Mouse (Mus musculus): ENCODE measurements around the gene Fam19a2. TPM values are rescaled to one million over a fixed set of nuclear protein-coding genes. Genes with fewer than 3 reads are reported as not detected.

The Fam19a2 gene
- polyA plus RNA-seq, 1 experiment = not detected

GRCm38 (mm10) chr10:123572342-123573070 is 308.7 kb downstream of the Fam19a2 start:
- H3K4me3 ChIP-seq (ENCODE audit: insufficient read depth, low read depth, low read length) = no peak overlapping the region
- no peak overlapping the region for H3K27ac ChIP-seq (replicated peaks; ENCODE audit: low read depth, low read length)
- H3K4me1 ChIP-seq (ENCODE audit: control insufficient read depth, insufficient read depth, insufficient read length, low read length) = no peaks in the 10 kb centered on the region

- H3K27ac ChIP-seq (replicated peaks; ENCODE audit: low read depth, low read length) = no peak overlapping the region
- no peak overlapping the region for H3K4me3 ChIP-seq (ENCODE audit: insufficient read depth, low read depth, low read length)
- no peaks in the 10 kb centered on the region for H3K4me1 ChIP-seq (ENCODE audit: control insufficient read depth, insufficient read depth, insufficient read length, low read length)
These were observed 314.0 kb downstream of the Fam19a2 start for GRCm38 (mm10) chr10:123577823-123578222.

- Histone ChIP-seq H3K27ac (replicated peaks; ENCODE audit: low read depth, low read length) (no peak overlapping the region), H3K4me1 (ENCODE audit: control insufficient read depth, insufficient read depth, insufficient read length, low read length) (no peaks in the 10 kb centered on the region), H3K4me3 (ENCODE audit: insufficient read depth, low read depth, low read length) (no peak overlapping the region)
These were observed 315.2 kb downstream of the Fam19a2 start for GRCm38 (mm10) chr10:123579012-123579411.

- H3K27ac ChIP-seq (replicated peaks; ENCODE audit: low read depth, low read length) = no peak overlapping the region
- no peak overlapping the region for H3K4me3 ChIP-seq (ENCODE audit: insufficient read depth, low read depth, low read length)
- H3K4me1 ChIP-seq (ENCODE audit: control insufficient read depth, insufficient read depth, insufficient read length, low read length) = no peaks in the 10 kb centered on the region
These were observed 331.2 kb downstream of the Fam19a2 start for GRCm38 (mm10) chr10:123595043-123595442.

- Histone ChIP-seq H3K27ac (replicated peaks; ENCODE audit: low read depth, low read length) (no peak overlapping the region), H3K4me1 (ENCODE audit: control insufficient read depth, insufficient read depth, insufficient read length, low read length) (no peaks in the 10 kb centered on the region), H3K4me3 (ENCODE audit: insufficient read depth, low read depth, low read length) (no peak overlapping the region)
These were observed 333.3 kb downstream of the Fam19a2 start for GRCm38 (mm10) chr10:123597059-123597458.

- H3K4me3 ChIP-seq (ENCODE audit: insufficient read depth, low read depth, low read length) = no peak overlapping the region
- H3K27ac ChIP-seq (replicated peaks; ENCODE audit: low read depth, low read length) = no peak overlapping the region
- H3K4me1 ChIP-seq (ENCODE audit: control insufficient read depth, insufficient read depth, insufficient read length, low read length) = no peaks in the 10 kb centered on the region
These were observed 341.9 kb downstream of the Fam19a2 start for GRCm38 (mm10) chr10:123605671-123606070.

- H3K27ac ChIP-seq (replicated peaks; ENCODE audit: low read depth, low read length) = no peak overlapping the region
- H3K4me1 ChIP-seq (ENCODE audit: control insufficient read depth, insufficient read depth, insufficient read length, low read length) = no peaks in the 10 kb centered on the region
- no peak overlapping the region for H3K4me3 ChIP-seq (ENCODE audit: insufficient read depth, low read depth, low read length)
These were observed 362.9 kb downstream of the Fam19a2 start for GRCm38 (mm10) chr10:123626691-123627090.

- Histone ChIP-seq H3K27ac (replicated peaks; ENCODE audit: low read depth, low read length) (no peak overlapping the region), H3K4me1 (ENCODE audit: control insufficient read depth, insufficient read depth, insufficient read length, low read length) (no peaks in the 10 kb centered on the region), H3K4me3 (ENCODE audit: insufficient read depth, low read depth, low read length) (no peak overlapping the region)
These were observed 365.5 kb downstream of the Fam19a2 start for GRCm38 (mm10) chr10:123629248-123629744.

- H3K4me1 ChIP-seq (ENCODE audit: control insufficient read depth, insufficient read depth, insufficient read length, low read length) = no peaks in the 10 kb centered on the region
These were observed 368.2 kb downstream of the Fam19a2 start for GRCm38 (mm10) chr10:123632029-123632428.

GRCm38 (mm10) chr10:123636655-123637054 is 372.9 kb downstream of the Fam19a2 start:
- no peaks in the 10 kb centered on the region for H3K4me1 ChIP-seq (ENCODE audit: control insufficient read depth, insufficient read depth, insufficient read length, low read length)
- H3K4me3 ChIP-seq (ENCODE audit: insufficient read depth, low read depth, low read length) = no peak overlapping the region
- no peak overlapping the region for H3K27ac ChIP-seq (replicated peaks; ENCODE audit: low read depth, low read length)

More at GRCm38 (mm10) chr10:123632029-123632428, 368.2 kb downstream of the Fam19a2 start:
- Histone ChIP-seq H3K4me3 (ENCODE audit: insufficient read depth, low read depth, low read length) (no peak overlapping the region), H3K27ac (replicated peaks; ENCODE audit: low read depth, low read length) (no peak overlapping the region)

GRCm38 (mm10) chr10:123637496-123637895 is 373.7 kb downstream of the Fam19a2 start:
- H3K4me1 ChIP-seq (ENCODE audit: control insufficient read depth, insufficient read depth, insufficient read length, low read length) = no peaks in the 10 kb centered on the region
- H3K4me3 ChIP-seq (ENCODE audit: insufficient read depth, low read depth, low read length) = no peak overlapping the region
- no peak overlapping the region for H3K27ac ChIP-seq (replicated peaks; ENCODE audit: low read depth, low read length)

GRCm38 (mm10) chr10:123645568-123645967 is 381.8 kb downstream of the Fam19a2 start:
- Histone ChIP-seq H3K4me3 (ENCODE audit: insufficient read depth, low read depth, low read length) (no peak overlapping the region), H3K27ac (replicated peaks; ENCODE audit: low read depth, low read length) (no peak overlapping the region), H3K4me1 (ENCODE audit: control insufficient read depth, insufficient read depth, insufficient read length, low read length) (no peaks in the 10 kb centered on the region)

GRCm38 (mm10) chr10:123671208-123671607 is 407.4 kb downstream of the Fam19a2 start:
- Histone ChIP-seq H3K27ac (replicated peaks; ENCODE audit: low read depth, low read length) (no peak overlapping the region), H3K4me3 (ENCODE audit: insufficient read depth, low read depth, low read length) (no peak overlapping the region), H3K4me1 (ENCODE audit: control insufficient read depth, insufficient read depth, insufficient read length, low read length) (no peaks in the 10 kb centered on the region)

- no peaks in the 10 kb centered on the region for H3K4me1 ChIP-seq (ENCODE audit: control insufficient read depth, insufficient read depth, insufficient read length, low read length)
- H3K27ac ChIP-seq (replicated peaks; ENCODE audit: low read depth, low read length) = no peak overlapping the region
- H3K4me3 ChIP-seq (ENCODE audit: insufficient read depth, low read depth, low read length) = no peak overlapping the region
These were observed 414.6 kb downstream of the Fam19a2 start for GRCm38 (mm10) chr10:123678284-123678864.

- Histone ChIP-seq H3K4me1 (ENCODE audit: control insufficient read depth, insufficient read depth, insufficient read length, low read length) (no peaks in the 10 kb centered on the region), H3K4me3 (ENCODE audit: insufficient read depth, low read depth, low read length) (no peak overlapping the region)
These were observed 419.0 kb downstream of the Fam19a2 start for GRCm38 (mm10) chr10:123682718-123683255.

More at GRCm38 (mm10) chr10:123682718-123683255, 419.0 kb downstream of the Fam19a2 start:
- no peak overlapping the region for H3K27ac ChIP-seq (replicated peaks; ENCODE audit: low read depth, low read length)
